24 mouse cellular contexts compared by ENCODE assay signal in the genomic region with DNA sequence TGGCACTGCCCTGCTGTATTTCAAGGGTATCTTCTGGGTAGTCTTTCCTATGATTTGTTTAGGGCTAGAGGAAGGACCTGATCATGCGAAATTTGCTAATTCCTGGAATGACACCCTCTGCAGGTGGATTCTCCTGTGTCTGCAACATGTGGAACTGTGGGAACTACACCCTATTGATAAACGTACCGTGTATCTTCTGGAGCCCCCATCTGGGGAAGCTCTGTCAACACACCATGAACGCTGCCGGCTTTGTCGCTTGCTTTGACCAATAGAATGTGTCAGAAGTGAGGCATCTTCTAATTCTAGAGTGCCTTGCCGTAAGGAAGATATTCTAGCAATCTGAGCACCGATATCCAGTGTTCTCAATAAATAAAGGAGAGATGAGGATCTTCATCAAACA. TPM values are rescaled to one million over a fixed set of nuclear protein-coding genes. Genes with fewer than 3 reads are reported as not detected.
DNase-seq lines count a peak whose midpoint lies in the region; ATAC-seq lines count a peak whose summit lies in the region.
"Had no signal": no experiment of that assay in that cellular context is flagged by ENCODE, and none has a peak within 500 bp of the region (broad histone marks: within the 10 kb centered on the region; RNA-seq: fewer than 3 reads in every experiment).

No protein-coding gene starts in this region.

- DNase-seq in heart, adult 11 months, result peak; percentile 23
- DNase-seq in heart, postnatal 14 days, result no peak
- peak; percentile 23 for DNase-seq in testis, postnatal 10 days (ENCODE audit: low spot score)
- DNase-seq in testis, postnatal 14 days (ENCODE audit: low spot score), result no peak
- peak; percentile 82 for DNase-seq in R1 (ENCODE audit: low read depth, low spot score)
- DNase-seq in cerebellum, postnatal 36 days, result no peak
- DNase-seq: adrenal gland, adult 8-10 months; adrenal gland, postnatal 25 days; cerebellum, adult 11-12 months; cerebellum, adult 8-10 months; cerebellum, postnatal 10 days; gastrocnemius, postnatal 10 days; gastrocnemius, postnatal 36 days had no signal

- no peak for ATAC-seq in inflammation-experienced regulatory T-cells, adult 6 months
- ATAC-seq: activated CD4-positive, CD25-positive, alpha-beta regulatory T cell, adult 4 months; forebrain, embryonic 13.5 days; forebrain, embryonic 16.5 days; hindbrain, embryonic 16.5 days; intestine, embryonic 16.5 days; Patski had no signal

- intact Hi-C loops in heart, postnatal 14 days (cut with DNase I), result no loop called here

RNA-seq across cellular contexts. Expression of a gene that starts 28.9 kb away (rescaled TPM):
- total RNA-seq in heart, postnatal 14 days (2021), result 1 to 10 TPM in 1 of 2 experiments, under 1 TPM in 1; 0.69 to 1.1 TPM
- 1 to 10 TPM; 1.6 to 2.1 (median 1.9) TPM for polyA plus RNA-seq in inflammation-experienced regulatory T-cells, adult 6 months (2017; shearing (Covaris generic))
- total RNA-seq: gastrocnemius, adult 18-20 months; gastrocnemius, postnatal 36 days; granulocyte monocyte progenitor cell, adult 5-6 weeks; hematopoietic stem cell, adult 5-6 weeks had no signal
- polyA plus RNA-seq: G1E had no signal

Comparison
In these comparisons a context has a peak if more than half of its experiments do, and no peak if none do; other contexts are left out.
1. DNase-seq: peak in heart, adult 11 months (single experiment), testis, postnatal 10 days (single experiment) and R1 (single experiment); none in heart, postnatal 14 days (0 of 2), testis, postnatal 14 days (single experiment) and cerebellum, postnatal 36 days (0 of 2).